Mouse (Mus musculus): ENCODE measurements around the gene Lcor. TPM values are rescaled to one million over a fixed set of nuclear protein-coding genes. Genes with fewer than 3 reads are reported as not detected.
A peak's percentile ranks its signal among the peaks of the same experiment; 100 is the strongest.

The Lcor gene
- total RNA-seq, 2 experiments from 2014 or later = 13.9 to 16.7 TPM

GRCm38 (mm10) chr19:41573700-41574099, 91.3 kb downstream of the Lcor start:
- no peak for DNase-seq

DNA sequence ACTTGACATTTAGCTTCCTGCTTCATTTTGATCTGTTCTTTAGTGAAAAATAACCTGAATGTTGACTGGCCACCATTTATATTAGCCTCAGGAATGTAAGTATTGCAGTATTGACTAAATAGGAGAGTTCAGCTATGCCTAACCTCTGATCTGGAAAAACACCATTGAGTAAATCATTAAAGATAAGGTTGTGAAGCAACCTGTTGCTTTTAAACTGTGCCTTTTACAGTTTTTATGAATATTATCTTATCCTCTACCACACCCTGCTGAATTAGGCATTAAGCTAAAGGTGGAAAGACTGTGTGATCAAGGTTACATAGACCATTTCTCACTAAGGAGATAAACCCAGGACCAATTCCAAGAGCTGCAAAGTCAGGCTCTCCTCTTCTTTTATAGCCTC, 95.1 kb downstream of the Lcor start:
- DNase-seq = no peak

DNA sequence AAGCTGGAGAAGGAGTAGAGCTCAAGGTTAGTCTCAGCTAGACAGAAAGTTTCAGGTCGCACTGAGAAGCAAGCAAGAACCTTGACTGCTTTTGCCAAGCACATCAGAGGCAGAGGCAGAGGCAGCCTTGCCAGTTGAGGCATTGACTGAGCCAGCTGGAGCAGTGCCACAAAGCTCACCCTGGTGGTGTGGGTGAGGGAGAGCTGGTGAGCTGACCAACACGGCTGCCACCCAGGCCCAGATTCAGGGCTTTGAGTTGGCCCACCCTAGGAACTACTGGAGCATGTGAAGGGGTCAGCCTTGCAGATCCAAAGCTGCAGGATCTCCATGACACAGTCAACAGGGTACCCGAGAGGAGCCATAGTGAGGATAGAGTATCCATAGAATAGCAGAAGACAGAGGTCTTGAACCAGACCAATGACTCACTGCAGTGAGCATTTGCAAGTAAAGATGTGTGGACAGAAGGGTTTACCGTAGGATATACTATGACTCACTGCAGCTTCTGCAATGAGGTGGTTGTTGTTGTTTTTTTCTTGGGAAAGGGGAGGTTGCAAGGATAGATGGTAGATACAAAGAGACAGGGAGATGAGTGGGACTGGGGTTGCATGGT, 97.0 kb downstream of the Lcor start:
- peak; percentile 71 for DNase-seq

- no peak for DNase-seq
Observed at GRCm38 (mm10) chr19:41581706-41582420, 99.4 kb downstream of the Lcor start, which contains the start of gene Gm340. Gene Gm340 (plus strand): TSS chr19:41582370.

- DNase-seq = no peak
Observed at GRCm38 (mm10) chr19:41582918-41583514, 100.6 kb downstream of the Lcor start.

DNA sequence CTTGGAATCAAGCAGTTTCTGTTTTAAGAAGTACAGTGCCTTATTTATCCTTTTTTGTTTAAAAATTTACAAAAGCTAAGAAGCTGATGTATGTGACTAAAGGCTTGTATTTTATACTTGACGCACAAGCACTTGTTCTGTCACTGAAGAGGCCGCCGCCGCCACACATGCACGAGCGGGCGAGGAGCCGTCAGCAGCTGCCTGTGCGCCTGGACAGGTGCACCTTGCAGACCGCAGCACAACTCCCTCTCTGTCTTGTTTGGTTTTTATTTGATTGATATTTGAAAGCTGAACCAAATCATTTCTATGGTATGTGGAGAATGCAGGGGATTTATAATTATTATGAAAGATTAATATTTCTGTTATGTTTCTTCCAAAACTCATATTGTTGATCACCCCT, 104.3 kb downstream of the Lcor start:
- no peak for DNase-seq

- no peak for DNase-seq
Observed at GRCm38 (mm10) chr19:41587431-41588222, 105.2 kb downstream of the Lcor start.

DNA sequence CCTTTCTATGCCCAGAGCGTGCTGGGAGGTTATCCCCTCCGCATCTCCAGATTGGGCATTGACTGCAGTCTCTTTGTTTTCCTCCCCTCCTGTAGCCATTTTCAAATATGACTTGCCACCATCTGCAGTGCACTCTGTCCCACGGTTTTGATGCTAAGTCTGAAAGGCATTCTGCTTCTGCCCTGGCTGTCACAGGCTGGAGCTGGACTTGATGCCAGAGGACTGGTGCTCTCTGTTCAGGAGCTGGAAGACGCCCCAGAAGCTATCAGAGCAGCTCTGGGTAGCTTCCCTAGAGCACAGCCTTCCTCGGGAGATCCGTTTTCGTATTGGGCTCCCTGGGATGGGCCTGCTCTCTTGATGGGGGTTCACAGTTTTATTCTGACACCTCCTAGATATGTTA, 106.6 kb downstream of the Lcor start:
- DNase-seq = no peak

GRCm38 (mm10) chr19:41589681-41590080, 107.2 kb downstream of the Lcor start:
- DNase-seq = no peak

- DNase-seq = no peak
Observed at GRCm38 (mm10) chr19:41591808-41592207, 109.4 kb downstream of the Lcor start.

DNA sequence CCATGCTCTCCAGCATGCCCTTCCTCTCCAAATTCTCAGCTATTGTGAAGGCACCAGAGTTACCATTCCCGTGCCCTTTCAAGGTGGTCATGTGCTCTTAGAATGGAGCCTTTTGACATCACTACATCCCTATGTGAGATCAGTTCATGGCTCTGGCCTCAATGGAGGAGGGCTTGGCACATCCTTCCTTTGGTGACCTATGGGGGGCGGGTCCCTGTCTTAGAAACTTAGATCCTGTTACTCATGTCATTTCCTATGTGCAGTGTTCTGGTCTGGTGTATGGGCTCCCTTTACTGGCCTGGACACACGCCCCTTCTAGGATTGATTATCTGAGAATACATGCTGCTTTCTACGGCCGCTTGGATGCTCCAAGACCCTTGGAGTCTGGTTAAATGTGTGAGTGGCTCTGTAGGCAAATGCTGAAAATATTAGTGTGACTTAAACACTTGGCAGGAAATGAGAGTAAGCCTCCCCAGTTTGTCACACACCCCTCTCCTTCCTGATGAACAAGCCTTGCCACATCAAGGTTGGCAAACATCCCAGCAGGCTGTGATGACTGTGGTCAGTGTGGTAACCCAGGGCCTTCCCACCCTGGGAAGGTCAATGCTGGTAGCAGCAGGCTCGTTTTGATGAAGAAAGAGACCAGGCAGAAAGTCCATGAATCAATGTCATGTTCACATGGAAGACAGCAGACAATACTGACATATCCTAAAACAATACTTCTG, 114.9 kb downstream of the Lcor start:
- peak; percentile 50 for DNase-seq

- DNase-seq = no peak
Observed at GRCm38 (mm10) chr19:41600647-41601046, 118.2 kb downstream of the Lcor start.

DNA sequence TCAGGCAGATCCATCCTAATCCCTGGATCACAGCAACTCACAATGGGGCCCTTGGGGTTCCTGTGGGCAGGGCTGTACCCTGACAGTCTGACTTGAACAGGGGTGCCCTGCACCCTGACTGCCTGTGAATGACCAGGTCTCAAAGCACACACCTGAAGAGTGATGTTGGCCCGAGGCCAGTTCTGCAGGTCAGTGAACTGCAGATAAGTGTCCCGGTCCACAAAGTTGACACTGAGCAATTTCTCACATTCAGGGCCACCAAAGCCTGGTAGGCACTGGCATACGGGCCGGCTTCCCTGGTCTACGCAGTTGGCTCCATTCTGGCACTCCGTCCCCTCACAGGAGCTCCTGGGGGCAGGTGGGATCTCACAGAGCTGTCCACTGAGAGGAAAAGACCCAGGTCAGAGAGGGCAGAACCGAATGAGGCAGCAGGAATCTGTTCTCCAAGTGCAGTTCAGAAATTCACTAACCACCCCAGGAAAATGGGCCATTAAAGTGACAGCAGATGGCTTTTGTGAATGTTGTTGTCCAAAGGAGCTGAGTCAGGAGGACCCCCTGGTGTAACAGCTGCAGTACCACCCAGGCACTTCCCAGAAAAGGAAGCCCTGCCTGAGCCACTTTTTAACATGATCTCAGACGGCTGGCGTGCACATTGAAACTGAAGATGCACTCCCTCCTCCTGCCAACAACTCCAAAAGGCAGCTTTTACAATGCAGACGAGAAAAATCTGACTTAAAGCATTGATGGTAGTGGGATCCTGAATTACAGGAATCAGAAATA, 124.0 kb downstream of the Lcor start:
- DNase-seq = no peak

DNA sequence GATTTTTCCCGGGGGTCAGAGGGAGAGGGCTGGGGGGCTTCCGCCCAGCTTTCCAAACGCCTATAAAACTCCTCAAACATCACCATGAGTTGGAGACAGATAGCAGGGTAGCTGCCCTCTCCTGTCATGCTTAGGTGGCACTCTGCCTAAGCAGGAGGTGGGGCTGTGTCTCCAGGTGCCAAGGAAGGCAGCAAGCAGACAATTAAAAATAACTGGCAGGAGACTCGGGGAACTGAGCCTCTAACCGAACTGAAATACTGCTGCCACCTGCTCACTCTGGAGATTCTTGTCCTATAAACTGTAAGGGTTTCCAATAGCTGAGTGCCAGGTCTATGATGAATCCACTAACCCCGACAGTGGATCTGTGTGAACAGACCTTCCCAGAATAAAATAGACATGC, 129.2 kb downstream of the Lcor start:
- DNase-seq = no peak

Small RNA genes lying within 50 kb of the gene (microRNA-seq; reads per million reads assigned to microRNA genes)
- gene Mir8091 = 0 to 0.20 reads per million in 2 experiments

Other genes with a start within 250 kb of the Lcor start
- 100 to 1,000 TPM; 119 TPM for gene Tm9sf3, start 218.6 kb upstream of the Lcor start, total RNA-seq (2021)
- 1 to 10 TPM in 1 of 2 experiments, under 1 TPM in 1; 0.95 to 1.2 TPM for gene Pik3ap1, start 97.5 kb upstream of the Lcor start, total RNA-seq (2021)
- 10 to 100 TPM; 15.4 to 16.3 TPM for gene Gm340, start 99.7 kb downstream of the Lcor start, total RNA-seq (2021)